Mouse (Mus musculus) regulatory T cell (primary cell): ENCODE data around the gene Zfp42.
"Not testable (repeated sequence)": the region's sequence is repeated elsewhere in the genome, so short reads cannot be mapped to it uniquely, and the experiment has no call there.

Experiments
- in situ Hi-C: fragments of 300-600 bp; cut with MboI, MseI; formaldehyde crosslinking; loops from one replicate; pipeline ENCODE4 v1.15.1; 2025; ENCODE audit warnings: high pct_unique_total_duplicates

Gene Zfp42

DNA sequence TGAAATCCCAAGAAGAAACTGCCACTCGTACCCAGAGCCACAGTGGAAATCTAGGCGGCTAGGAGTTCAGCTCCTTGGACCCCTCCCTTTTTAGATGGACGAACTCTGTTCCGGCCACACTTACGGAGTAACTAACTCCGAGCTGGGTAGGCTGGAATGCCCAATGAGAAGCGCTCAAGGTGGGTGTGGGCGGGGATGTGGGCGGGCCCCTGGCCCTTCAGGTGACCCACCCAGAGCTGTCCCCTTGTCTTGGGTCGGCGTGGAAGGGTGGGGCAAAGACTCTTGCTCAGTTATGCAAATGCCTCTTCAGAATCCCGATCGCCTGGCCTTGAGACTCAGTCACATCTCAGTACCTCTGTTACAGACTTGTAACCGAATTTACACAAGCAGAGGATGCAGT is at the start of gene Zfp42:
Gene Zfp42 (minus strand): TSS at position 85 of the 400 bp plus-strand sequence.
- in situ Hi-C loops, result no loop called here

DNA sequence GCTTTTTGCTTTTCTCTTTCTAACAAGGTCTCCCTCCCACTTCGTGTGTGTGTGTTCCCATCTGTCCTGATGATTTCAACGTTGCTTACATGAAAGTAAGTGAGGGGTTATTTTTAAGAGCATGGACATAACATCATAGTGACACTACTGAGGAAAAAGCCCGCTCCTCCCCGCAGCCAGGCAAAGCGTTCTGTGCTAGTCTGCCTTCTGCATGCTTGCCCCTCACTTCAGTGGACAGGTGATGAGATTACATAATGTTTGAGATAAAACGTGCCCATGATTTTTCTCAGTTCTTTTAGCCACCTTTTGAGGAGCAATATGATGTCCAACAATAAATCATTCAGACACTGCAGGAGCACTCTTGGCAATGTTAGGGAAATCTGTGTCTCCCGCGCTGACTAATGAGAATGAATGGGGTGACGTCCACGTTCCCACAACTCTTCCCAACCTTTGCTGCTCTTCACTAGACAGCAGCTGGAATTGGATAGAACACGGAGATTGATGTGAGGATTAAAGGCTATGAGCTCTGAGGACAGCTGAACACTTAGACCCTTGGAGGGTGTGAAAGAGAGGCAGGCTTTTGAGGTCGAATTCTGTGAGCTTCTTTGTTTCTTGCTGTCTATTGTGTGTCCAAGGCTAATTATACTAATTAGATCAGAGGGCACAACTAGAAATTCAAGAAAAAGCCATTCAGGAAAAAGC is 49.4 kb upstream of the Zfp42 start:
- in situ Hi-C loops, result no loop called here

DNA sequence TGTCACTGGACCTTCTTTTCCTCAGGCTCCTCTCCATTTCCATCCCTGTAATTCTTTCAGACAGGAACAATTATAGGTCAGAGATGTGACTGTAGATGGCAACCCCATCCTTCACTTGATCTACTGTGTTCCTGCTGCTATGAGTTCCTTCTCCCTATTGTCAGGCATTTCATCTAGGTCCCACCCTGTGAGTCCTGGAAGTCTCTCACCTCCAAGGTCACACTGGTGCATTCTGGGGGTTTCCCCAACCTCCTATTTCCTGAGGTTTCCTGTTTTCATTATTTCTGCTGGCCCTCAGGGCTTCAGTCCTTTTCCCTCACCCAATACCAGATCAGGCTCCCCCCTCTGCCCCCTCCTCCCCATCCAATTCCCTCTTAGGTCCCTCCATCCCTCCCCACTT is 45.5 kb upstream of the Zfp42 start:
- in situ Hi-C loops, result not testable (repeated sequence)

DNA sequence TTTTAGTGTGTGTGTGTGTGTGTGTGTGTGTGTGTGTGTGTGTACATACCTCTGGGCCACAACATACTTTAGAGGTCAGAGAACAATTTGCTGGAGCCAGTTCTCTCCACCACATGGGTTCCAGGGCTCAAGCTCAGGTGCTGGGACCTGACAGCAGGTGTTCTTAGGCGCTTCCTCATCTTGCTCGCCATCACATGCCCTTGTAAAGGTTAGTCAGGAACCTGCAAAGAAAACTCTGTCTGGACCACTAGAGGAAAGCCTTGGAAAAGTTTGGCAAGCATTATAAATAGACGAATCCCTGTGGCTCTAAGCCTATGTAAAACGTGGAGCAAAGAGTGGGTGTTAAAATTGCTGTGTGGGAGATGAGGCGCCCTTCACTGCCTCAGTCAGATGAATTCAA is 31.8 kb upstream of the Zfp42 start:
- in situ Hi-C loops, result no loop called here

DNA sequence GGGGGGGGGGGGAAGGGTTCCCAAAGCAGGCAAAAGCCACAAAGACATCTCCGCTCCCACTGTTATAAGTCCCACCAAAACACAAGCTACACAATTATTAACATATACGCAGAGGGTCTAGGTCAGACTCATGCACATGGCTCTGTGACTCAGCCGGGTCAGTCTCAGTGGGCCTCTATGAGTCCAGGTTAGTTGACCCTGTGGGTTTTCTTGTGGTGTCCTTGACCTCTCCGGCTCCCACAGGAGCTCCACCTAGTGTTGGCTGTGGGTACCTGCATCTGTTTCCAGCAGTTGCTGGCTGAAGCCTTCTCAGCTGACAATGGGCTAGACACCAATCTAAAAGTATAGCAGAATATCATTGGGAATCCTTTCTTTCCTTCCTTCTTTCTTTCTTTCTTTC is 26.7 kb upstream of the Zfp42 start:
- in situ Hi-C loops, result no loop called here

DNA sequence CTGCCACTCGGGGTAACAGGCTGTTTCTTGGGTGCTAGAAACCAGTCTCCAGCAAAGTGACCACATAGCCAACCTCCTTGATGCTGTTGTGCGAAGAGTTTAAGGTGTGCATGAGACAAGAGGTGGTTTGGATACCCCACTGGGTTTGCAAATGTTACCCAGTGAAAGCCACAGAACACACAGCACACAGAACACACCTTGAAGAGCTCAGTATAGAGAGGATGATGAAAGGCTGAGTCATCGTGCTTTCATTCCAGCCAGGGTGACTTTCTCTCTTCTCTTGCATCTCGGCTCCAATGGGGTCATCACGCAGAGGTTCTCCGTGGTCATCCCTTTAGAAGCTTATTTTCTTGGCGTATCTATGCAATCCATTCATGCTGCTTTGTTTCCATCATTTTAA is 24.9 kb upstream of the Zfp42 start:
- in situ Hi-C loops, result no loop called here

DNA sequence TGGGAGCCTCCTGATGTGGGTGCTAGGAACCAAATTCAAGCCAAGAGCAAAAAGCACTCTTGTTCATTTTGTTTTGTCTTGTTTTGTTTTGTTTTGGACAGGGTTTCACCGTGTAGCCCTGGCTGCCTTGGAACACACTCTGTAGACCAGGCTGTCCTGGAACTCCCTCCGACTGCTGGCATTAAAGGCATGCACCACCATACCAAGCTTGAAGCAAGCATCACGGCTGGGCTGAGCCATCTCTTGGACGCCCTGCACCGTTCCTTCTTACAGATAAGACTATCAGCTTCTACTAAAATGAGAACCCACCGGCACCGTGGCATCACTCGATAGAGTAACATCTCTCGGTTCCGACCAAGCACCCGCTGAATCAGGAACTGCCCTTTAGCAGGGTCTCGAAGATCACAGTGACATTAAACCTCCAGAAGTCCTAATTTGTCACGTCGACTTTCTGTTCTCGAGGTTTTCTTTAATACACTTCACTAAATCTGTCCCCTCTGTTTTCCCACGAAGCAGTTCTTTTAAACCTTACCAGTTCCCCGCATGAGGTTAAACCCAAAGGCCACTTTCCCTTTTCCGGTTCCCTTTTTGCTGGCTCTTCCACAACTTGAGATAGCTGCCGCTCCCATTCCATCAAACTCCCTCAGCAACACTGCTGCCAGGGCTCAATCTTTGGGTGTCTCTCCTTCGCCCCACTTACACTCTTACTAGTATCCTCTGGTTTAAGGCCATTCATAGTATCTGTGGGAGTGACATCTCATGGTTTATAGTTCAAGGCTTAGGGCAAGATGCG is 23.3 kb upstream of the Zfp42 start:
- in situ Hi-C loops, result no loop called here

DNA sequence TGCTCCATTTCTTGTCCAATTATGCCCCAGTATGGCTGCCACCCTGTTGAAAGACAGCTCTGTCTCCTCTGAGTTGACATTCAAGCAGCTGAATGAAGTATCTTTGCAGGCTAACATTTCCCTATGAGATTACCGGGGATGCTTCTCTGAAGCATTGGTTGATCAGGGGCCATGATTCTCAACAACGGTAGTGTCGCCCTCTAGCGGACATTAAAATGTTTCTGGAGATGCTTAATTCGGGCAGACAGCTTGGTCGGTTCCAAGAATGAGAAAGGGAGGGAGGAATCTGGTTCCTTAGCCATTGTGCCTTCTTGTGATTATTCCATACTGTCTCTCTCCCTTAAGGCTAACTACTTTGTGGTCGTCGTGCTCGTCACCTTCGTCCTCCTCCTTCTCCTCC is 21.9 kb upstream of the Zfp42 start:
- in situ Hi-C loops, result no loop called here

DNA sequence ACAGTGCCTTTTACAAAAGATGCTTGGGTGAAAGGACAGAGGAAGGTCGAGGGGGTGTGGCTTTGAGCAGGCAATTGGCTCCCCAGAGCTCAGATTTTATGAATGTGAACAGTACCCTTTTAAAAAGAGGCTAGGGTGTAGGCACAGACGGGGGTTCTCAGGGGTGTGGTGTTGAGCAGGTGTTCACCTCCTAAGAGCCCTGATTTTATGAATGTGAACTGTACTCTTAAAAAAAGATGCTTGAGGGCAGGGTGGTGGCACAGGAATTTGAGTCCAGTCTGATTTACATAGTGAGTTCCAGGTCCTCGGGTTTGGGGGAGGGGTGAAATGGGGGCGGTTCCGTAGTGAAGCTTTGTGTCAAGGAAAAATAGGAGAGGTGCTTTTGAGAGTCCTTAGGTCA is 14.0 kb upstream of the Zfp42 start:
- in situ Hi-C loops, result no loop called here

DNA sequence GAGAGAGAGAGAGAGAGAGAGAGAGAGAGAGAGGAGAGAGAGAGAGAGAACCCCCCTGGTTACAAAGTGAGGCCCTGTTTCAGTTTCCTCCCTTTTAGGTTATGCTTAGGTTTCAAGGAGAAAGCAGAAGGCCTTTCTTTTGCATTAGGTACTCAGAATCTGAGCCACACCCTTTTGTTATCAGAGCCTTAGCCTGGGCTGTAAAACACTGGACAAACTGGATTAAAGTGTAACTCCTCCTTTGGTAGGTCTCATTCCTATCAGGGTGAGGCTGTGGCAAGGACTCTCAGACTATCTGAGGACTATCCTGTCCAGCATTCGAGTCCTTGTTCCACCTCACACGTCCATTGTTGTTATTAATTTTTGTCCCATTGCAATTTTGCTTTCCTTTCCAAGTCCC is 1.4 kb upstream of the Zfp42 start:
- in situ Hi-C loops, result no loop called here

DNA sequence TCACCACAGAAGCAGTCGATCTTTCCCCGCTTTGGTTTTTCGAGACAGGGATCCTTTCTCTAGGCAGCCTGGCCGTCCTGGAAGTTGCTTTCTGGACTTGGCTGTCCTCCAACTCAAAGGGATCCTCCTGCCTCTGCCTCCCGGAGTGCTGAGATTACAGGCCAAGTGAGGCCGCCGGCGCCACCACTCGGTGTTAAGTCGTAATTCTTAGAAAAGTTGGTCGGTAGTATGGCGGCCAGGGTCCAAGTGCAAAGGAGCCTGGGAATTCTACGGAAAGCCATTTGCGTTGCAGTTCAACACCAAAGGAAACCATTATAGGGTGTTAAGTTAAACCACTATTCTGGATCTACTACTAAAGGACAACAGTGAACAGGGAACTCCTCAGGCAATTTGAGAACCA is 1.1 kb downstream of the Zfp42 start:
- in situ Hi-C loops, result no loop called here

DNA sequence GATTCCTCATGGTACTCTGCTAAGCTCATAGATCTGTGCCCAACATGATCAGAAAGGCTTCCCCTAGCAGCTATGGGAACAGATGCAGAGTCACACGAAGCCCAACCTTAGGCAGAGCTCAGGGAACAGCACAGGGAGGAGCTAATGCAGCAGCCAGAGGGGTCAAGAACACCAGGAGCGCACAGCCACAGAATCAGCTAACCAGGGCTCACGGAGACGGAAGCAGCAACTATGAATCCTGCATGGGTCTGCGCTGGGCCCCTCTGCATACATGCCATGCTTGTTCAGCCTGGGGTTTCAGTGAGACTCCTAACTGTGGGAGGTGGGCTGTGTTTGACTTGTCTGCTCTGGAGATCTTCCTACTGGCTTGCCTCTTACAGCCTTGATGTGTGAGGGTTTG is 7.0 kb downstream of the Zfp42 start:
- in situ Hi-C loops, result no loop called here

DNA sequence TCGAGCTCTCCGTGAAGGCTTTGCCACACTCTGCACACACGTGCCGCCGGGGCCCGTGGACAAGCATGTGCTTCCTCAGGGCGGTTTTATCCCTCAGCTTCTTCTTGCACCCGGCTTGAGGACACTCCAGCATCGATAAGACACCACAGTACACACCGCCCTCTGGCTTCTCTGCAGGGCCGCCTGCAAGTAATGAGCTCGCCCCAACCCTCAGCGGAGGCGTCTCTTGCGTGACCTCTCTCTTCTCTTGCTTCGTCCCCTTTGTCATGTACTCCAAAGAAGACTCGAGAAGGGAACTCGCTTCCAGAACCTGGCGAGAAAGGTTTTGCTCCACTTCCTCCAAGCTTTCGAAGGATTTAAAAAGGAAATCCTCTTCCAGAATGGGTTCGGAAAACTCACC is 11.0 kb downstream of the Zfp42 start:
- in situ Hi-C loops, result no loop called here

DNA sequence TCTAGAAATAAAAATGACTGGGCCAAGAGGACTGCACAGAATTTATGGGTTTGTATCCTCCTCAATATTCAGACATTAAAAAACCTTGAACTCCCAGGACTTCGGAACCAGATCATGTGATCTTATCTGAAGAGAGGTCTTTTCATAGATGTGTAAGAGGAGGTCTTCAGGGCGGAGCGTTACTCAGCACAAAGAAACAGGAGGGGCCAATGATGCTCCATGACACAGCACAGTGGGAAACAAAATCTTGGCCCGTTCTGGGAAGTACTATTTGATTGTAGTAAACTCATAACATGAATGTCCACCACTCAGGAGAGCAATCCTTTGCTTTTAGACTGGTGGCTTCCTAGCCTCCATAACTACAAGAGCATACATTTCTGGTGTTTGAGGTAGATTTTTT is 12.6 kb downstream of the Zfp42 start:
- in situ Hi-C loops, result no loop called here

DNA sequence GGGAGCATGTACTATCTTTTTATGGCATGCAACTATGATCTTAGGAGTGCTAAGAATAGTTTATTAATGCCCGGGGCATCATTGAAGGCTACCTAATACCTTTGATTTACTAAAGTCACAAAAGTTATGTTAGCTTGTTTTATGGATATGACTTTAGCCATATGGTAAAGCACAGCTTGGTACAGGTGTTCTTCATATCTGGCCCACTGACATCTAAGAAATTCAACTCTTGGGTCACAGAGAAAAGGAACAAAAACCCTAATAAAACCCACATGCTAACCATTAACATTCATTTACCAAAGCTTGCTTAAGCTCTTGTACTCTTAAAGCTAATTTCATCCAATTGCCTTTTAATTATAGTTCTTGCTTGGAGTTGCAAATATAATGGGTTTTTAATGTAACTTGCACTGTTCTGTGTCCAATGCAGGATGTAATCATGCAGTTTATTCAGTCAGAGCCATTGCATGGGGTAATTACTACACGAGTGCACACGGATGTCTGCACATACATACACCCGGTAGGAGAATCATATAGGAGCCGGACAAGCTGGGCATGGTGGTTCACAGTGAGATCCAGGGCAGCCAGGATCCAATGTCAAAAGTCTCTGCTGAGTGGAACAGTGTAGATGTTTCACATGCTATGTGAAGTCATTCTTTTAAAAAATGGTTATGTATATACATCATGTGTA is 16.2 kb downstream of the Zfp42 start:
- in situ Hi-C loops, result no loop called here

DNA sequence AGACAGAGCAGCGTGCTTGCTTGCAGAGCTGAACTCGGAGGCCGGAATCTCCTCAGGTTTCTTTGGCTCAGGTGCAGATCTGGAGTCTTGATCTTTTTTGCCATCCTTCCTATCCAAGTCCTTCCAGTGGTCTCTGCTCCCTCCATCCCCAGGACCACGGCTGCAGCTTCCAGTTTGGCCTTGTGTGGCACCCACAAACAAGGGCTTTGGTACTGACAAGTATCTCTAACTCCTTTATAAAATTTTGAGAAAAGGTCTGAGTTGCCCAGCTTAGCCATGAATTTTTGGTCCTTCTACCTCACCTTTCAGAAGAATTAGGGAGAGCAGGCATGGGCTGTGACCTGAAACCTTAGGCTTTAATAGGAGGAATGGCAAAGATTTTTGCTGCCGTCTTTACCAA is 17.0 kb downstream of the Zfp42 start:
- in situ Hi-C loops, result no loop called here

DNA sequence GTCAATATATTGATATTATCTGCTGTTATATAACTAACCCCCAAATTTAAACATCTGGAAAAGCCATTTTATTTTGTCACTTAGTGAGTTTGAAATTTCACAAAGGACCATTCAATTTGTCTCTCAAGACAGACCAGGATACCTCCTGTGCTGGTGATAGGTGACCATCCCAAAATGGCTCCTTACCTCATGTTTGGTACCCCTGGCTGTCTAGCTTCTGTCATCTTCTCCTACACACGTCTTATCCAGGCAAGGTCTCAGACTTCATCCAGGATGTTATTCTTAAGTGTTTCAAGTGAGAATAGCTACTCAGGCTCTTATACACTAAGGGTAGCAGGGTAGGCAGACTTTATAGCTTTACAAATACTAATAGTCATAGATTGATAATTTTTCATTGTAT is 17.9 kb downstream of the Zfp42 start:
- in situ Hi-C loops, result no loop called here

DNA sequence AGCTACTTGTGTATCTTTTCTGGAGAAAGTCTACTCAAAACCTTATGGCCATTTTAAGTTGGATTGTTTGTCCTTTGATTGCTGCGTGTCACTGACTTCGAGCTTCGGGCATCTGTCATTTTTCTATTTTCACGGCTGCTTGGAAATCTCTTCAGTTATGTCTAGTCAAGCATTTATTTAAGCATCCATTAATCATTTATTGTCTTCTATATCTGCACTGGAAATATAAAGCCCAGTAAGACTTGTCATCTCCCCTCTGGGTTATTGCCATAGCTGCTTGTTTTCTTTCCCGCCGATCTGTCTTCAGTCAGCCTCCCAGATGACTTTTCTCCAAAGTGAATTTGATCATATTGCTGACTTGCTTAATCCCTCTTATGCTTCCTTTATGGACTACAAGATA is 19.3 kb downstream of the Zfp42 start:
- in situ Hi-C loops, result no loop called here

DNA sequence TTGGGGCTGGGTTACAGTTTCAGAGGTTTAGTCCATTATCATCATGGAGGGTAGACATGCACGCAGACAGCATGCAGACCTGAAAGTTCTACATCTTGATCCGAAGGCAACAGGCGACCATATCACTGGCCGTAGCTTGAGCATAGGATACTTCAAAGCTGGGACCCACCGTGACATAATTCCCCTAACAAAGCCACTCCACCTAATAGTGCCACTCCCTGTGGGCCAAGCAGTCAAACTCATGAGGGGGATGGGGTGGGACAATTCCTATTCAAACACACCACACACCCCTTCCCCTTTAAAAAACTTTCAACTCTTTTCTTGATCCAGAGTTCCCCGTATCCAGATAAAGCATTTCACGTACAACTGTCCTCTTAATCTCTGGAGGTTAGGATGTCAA is 23.5 kb downstream of the Zfp42 start:
- in situ Hi-C loops, result no loop called here

DNA sequence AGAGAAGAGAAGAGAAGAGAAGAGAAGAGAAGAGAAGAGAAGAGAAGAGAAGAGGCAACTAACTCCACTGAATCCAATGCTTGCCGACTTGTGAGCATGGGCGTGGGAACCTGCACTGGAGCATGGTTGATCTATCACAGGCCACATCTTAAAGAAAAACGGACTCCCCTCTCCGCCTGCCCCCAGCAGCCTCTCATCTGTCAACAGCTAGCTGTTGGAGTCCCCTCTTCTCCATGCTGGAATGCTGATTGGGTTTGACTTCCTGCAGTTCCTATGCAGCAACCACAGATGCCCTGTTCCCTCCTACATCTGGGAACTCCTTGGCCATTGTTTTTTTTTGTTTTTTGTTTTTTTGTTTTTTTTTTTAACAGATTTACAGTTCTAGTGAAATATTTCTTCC is 28.4 kb downstream of the Zfp42 start:
- in situ Hi-C loops, result no loop called here

DNA sequence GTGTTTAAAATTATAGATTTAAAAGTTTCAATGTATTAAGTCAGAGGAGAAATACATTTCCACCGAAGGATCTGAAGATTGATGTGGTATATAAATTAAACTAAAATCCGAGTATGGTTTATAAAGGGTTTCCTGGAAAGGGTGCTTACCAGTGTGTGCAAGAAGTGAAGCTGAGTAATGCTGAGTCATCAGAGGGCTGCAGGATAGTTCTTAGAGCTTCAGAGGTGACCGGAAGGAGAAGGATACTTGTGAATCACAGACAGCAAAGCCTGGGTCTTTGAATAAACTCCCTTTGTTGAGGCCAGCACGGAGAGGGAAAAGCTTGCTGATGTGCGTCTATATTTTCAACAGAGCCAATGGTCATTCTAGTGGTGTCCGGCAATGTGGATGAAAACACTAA is 45.8 kb downstream of the Zfp42 start:
- in situ Hi-C loops, result no loop called here

DNA sequence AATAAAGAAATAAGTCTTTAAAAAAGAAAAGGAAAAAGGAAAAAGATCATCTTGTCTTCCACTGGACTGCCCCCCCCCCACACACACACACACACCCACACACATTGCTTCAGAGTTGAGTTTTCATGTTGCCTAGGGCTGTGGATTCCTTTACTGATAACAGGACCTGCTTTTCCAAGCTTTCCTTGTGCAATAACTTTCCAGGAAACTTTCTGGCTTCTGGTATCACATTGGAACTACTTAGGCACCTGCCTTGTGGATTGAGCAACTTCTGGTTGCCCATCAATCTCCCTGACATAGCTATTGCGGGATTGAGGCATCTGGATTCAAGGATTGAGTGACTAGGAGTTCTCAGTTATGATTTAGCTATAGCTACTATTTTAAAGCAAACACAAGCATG is 48.9 kb downstream of the Zfp42 start:
- in situ Hi-C loops, result no loop called here

DNA sequence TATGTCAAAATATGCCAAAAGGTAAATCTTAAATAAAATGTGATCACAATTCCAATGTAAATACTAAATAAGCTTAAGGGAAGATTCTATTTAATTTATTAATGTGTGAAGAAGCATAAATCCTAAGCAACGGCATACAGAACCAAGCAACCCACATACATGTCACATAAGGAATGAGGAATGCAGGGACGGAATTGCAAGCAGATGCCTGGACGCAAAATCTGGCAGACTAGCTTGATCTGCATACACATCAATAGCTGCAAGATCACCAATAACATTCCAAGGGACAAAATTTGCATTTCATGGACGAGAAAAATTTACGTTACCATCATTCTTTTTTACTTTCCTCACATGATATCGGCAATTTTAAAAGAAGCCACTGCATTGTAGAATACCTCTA is 51.1 kb downstream of the Zfp42 start:
- in situ Hi-C loops, result no loop called here
